Mouse (Mus musculus): Measurements from ENCODE around the gene Chsy1.
A peak's percentile ranks its signal among the peaks of the same experiment; 100 is the strongest.

GRCm38 (mm10) chr7:66182075-66182715 lies 72.9 kb downstream of the Chsy1 start:
- 0 out of 2 replicates have a peak, but pooled peaks have one; percentile 19 for TF ChIP-seq CTCF (IDR thresholded peaks at IDR 0.05; ENCODE audit: low read depth, low read length)
- no peak for TF ChIP-seq POLR2A (IDR thresholded peaks at IDR 0.05; ENCODE audit: extremely low read depth, insufficient read depth, low read length)

Data from liver, adult 2 months (tissue).